Mouse (Mus musculus) lung, adult 2 months (tissue): ENCODE data around the gene Prc1. TPM values are rescaled to one million over a fixed set of nuclear protein-coding genes. Genes with fewer than 3 reads are reported as not detected.

ENCODE experiments used
- DNase-seq: peaks from one replicate; pipeline ENCODE4 v3.0.0; 2022
- H3K4me1 ChIP-seq: fragments of 200-500 bp; 2 replicates; pipeline ENCODE4 v1.6.1; 2011; ENCODE audit warnings: low read length; ENCODE audit not compliant: control insufficient read depth, insufficient read depth
- H3K4me3 ChIP-seq: fragments of 200-500 bp; replicated peaks from 2 replicates; pipeline ENCODE3; 2011; ENCODE audit warnings: low read depth, mild to moderate bottlenecking, control low read depth, low read length; ENCODE audit errors: extremely low read depth
- CTCF ChIP-seq: fragments of 200-500 bp; IDR thresholded peaks from 2 replicates; pipeline ENCODE4 v1.5.1; 2011; ENCODE audit warnings: mild to moderate bottlenecking, low read length, control low read depth; ENCODE audit not compliant: insufficient read depth
- POLR2A ChIP-seq: fragments of 200-500 bp; IDR thresholded peaks from 2 replicates; pipeline ENCODE4 v1.6.1; 2011; ENCODE audit warnings: low read depth, mild to moderate bottlenecking, control low read depth, low read length, borderline replicate concordance; ENCODE audit errors: extremely low read depth
- WGBS: fragments of 180-500 bp; shearing (Covaris S2); methylation state at CpG from one replicate; pipeline ENCODE4 v1.1.7; 2018; 5-methylcytosine and 5-hydroxymethylcytosine counted together
- polyA plus RNA-seq: library from polyadenylated mRNA; depleted of rRNA; stranded (reverse); fragments of >200 nt; gene quantifications from 2 replicates; pipeline ENCODE4 v1.2.3, GENCODE M21; 2012

The Prc1 gene
- polyA plus RNA-seq, 1 experiment = 5.2 TPM

- no peak overlapping the region for H3K4me3 ChIP-seq
- TF ChIP-seq POLR2A (no peak), CTCF (no peak)
- no peak for DNase-seq
- WGBS = 65% methylated on average over 7 of the region's 7 CpGs
- peaks cover 7% of the 10 kb centered on the region; the same call in 1 of the 2 replicates for H3K4me1 ChIP-seq
Measured at GRCm38 (mm10) chr7:80341793-80342192, 47.5 kb downstream of the Prc1 start.

DNA sequence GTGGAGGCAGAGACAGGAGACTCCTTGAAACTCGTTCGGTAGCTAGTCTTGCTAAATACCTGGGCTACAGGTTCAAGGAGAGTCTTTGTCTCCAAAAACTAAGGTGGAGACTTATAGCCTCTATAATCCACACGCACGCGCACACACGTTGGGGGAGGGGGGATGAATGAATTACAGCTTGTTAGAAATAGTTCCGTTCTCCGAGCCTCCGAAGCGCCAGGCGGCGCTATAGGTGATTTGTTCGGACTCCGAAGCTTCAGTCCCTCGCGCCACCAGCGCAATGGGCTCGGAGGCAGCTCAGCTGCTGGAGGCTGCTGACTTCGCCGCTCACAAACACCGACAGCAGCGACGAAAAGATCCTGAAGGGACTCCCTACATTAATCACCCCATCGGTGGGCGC lies 48.6 kb downstream of the Prc1 start, which contains the start of gene Hddc3:
Gene Hddc3, plus strand, starts transcription at position 247 of the 400 bp plus-strand sequence.
- 1% methylated on average over 25 of the region's 25 CpGs for WGBS
- peak within 1 kb of the TSS; percentile 96 for H3K4me3 ChIP-seq
- DNase-seq = peak; percentile 94
- peaks cover 7% of the 10 kb centered on the region; the same call in 1 of the 2 replicates for H3K4me1 ChIP-seq
- TF ChIP-seq POLR2A (peak; percentile 92; the same call in 1 of the 2 replicates), CTCF (peak; percentile 81)

DNA sequence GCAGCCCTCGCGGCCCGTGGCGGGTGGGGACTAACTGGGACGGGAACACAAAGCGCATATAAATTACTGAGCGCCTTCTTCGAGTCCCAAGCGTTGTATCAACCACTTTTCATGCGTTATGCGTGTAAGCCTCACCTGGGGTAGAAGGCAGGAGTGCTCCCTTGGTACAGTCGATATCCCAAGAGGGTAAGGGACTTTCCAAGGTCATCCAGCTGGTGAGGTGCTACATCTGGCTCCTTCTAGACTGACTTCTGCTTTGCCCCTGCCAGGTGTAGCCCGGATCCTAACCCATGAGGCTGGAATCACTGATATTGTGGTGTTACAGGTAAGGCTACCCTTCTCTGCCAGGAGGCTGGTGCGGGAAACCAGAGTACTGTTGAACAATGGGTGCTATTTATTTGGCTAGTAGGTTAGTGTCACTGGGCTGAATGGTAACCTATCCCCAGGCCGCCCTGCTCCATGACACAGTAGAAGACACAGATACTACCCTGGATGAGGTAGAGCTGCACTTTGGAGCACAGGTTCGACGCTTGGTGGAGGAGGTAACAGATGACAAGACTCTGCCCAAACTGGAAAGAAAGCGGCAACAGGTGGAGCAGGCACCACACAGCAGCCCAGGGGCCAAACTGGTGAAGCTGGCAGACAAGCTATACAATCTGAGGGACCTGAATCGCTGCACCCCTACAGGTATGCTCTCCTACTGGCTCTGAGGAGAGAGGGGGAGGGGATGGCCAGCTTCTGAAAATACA lies 49.2 kb downstream of the Prc1 start:
- DNase-seq = no peak
- 24% methylated on average over 19 of the region's 19 CpGs for WGBS
- H3K4me3 ChIP-seq = peak overlapping the region; percentile 96
- H3K4me1 ChIP-seq = peaks cover 7% of the 10 kb centered on the region; the same call in 1 of the 2 replicates
- TF ChIP-seq POLR2A (no peak), CTCF (no peak)

GRCm38 (mm10) chr7:80346173-80346572 lies 51.9 kb downstream of the Prc1 start:
- Histone ChIP-seq H3K4me3 (no peak overlapping the region), H3K4me1 (peaks cover 3% of the 10 kb centered on the region; the same call in 1 of the 2 replicates)
- no peak for DNase-seq
- no peak for TF ChIP-seq CTCF
- no peak for TF ChIP-seq POLR2A
- WGBS = 84% methylated on average over 9 of the region's 9 CpGs

- no peak overlapping the region for H3K4me3 ChIP-seq
- TF ChIP-seq POLR2A (no peak), CTCF (no peak)
- 65% methylated on average over 5 of the region's 5 CpGs for WGBS
- H3K4me1 ChIP-seq = peaks cover 3% of the 10 kb centered on the region; the same call in 1 of the 2 replicates
- DNase-seq = no peak
Measured at GRCm38 (mm10) chr7:80346830-80347229, 52.6 kb downstream of the Prc1 start.

GRCm38 (mm10) chr7:80347670-80348586 lies 53.7 kb downstream of the Prc1 start:
- DNase-seq = no peak
- WGBS = 56% methylated on average over 13 of the region's 13 CpGs
- Histone ChIP-seq H3K4me3 (no peak overlapping the region), H3K4me1 (peaks cover 3% of the 10 kb centered on the region; the same call in 1 of the 2 replicates)
- TF ChIP-seq CTCF (no peak), POLR2A (no peak)

- Histone ChIP-seq H3K4me3 (no peak overlapping the region), H3K4me1 (no peaks in the 10 kb centered on the region)
- TF ChIP-seq CTCF (no peak), POLR2A (no peak)
- 77% methylated on average over 2 of the region's 2 CpGs for WGBS
- no peak for DNase-seq
Measured at GRCm38 (mm10) chr7:80350808-80351207, 56.6 kb downstream of the Prc1 start.

- no peaks in the 10 kb centered on the region for H3K4me1 ChIP-seq
- 94% methylated on average over 8 of the region's 8 CpGs for WGBS
- TF ChIP-seq POLR2A = no peak
- TF ChIP-seq CTCF = no peak
- no peak overlapping the region for H3K4me3 ChIP-seq
- DNase-seq = no peak
Measured at GRCm38 (mm10) chr7:80352920-80353319, 58.7 kb downstream of the Prc1 start.

DNA sequence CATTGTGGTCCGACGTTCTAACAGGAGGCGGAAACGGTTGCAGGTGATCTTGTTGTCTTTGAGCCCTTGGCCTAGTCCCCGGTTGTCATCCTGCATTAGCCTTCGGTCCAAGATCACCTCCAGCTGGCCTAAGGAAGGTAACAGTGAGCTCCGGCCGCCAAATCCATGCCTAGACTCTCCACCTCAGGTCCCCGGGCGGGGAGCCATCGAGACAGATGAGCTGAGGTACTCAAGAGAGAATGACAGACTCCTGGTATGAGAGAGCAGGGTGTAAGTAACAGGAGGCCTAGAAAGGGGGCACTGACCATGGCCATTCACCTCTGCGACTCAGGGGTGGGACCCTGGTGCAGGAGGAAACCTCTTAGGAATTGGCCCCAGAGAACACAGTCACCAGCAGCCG lies 62.1 kb downstream of the Prc1 start:
- no peak for DNase-seq
- no peak for TF ChIP-seq POLR2A
- no peak for TF ChIP-seq CTCF
- 89% methylated on average over 13 of the region's 13 CpGs for WGBS
- Histone ChIP-seq H3K4me3 (no peak overlapping the region), H3K4me1 (no peaks in the 10 kb centered on the region)
